Mouse (Mus musculus) bone marrow, adult 2 months (tissue): Measurements from ENCODE around the gene Gng2.

Experiments used
- CTCF ChIP-seq: fragments of 200-500 bp; IDR thresholded peaks from 2 replicates; pipeline ENCODE4 v1.5.1; 2011; ENCODE audit warnings: low read length, control low read depth; ENCODE audit not compliant: control insufficient read depth, insufficient read depth
- POLR2A ChIP-seq: fragments of 200-500 bp; IDR thresholded peaks from 2 replicates; pipeline ENCODE4 v1.6.1; 2011; ENCODE audit warnings: low read depth, mild to moderate bottlenecking, control low read depth, low read length, borderline replicate concordance; ENCODE audit not compliant: control insufficient read depth

- TF ChIP-seq CTCF (no peak), POLR2A (no peak)
Measured at GRCm38 (mm10) chr14:19955077-19955476, 22.4 kb downstream of the Gng2 start.
